Mouse (Mus musculus) lung, embryonic 14.5 days (tissue): ENCODE results near the gene Zfp84. TPM values are rescaled to one million over a fixed set of nuclear protein-coding genes. Genes with fewer than 3 reads are reported as not detected.
"Not testable (repeated sequence)": the region's sequence is repeated elsewhere in the genome, so short reads cannot be mapped to it uniquely, and the experiment has no call there.

Experiments
- ATAC-seq: fragments of 200-750 bp; cut with Nextera tagmentation; 2 replicates; pipeline ENCODE4 v1.8.0; 2017; ENCODE audit warnings: mild to moderate bottlenecking, moderate TSS enrichment, moderate library complexity; ENCODE audit not compliant: insufficient read depth
- DNase-seq: peaks from one replicate; pipeline ENCODE4 v3.0.0-alpha.2; 2015
- H3K27ac ChIP-seq: fragments of 300-500 bp; sonication (generic); 2 replicates; pipeline ENCODE4 v1.5.1; 2014; ENCODE audit warnings: low read depth, mild to moderate bottlenecking, moderate library complexity
- H3K27me3 ChIP-seq: fragments of 300-500 bp; sonication (generic); 2 replicates; pipeline ENCODE4 v1.6.1; 2014; ENCODE audit warnings: low read length, control low read depth; ENCODE audit not compliant: insufficient read depth
- H3K36me3 ChIP-seq: fragments of 300-500 bp; sonication (generic); 2 replicates; pipeline ENCODE4 v1.6.1; 2014; ENCODE audit warnings: control low read depth; ENCODE audit not compliant: insufficient read depth
- H3K4me1 ChIP-seq: fragments of 300-500 bp; sonication (generic); 2 replicates; pipeline ENCODE4 v1.6.1; 2014; ENCODE audit warnings: antibody characterized with exemption, control low read depth; ENCODE audit not compliant: insufficient read depth
- H3K4me2 ChIP-seq: fragments of 300-500 bp; sonication (generic); 2 replicates; pipeline ENCODE4 v1.6.1; 2014; ENCODE audit warnings: mild to moderate bottlenecking
- H3K4me3 ChIP-seq: fragments of 300-500 bp; sonication (generic); 2 replicates; pipeline ENCODE4 v1.5.1; 2014; ENCODE audit warnings: low read depth, low read length
- H3K9ac ChIP-seq: fragments of 300-500 bp; sonication (generic); 2 replicates; pipeline ENCODE4 v1.6.1; 2014
- H3K9me3 ChIP-seq: fragments of 300-500 bp; sonication (generic); 2 replicates; pipeline ENCODE4 v1.6.1; 2016; ENCODE audit warnings: low read depth, low read length, control low read depth
- CTCF ChIP-seq: IDR thresholded peaks from 2 replicates; pipeline ENCODE4 v1.5.1; 2016; ENCODE audit warnings: antibody characterized with exemption, low read depth
- WGBS: fragments of 180-500 bp; shearing (Covaris S2); extraction: QIAGEN DNeasy Blood & Tissue Kit; methylation state at CpG from one replicate; pipeline ENCODE4 v1.1.7; 2014; 5-methylcytosine and 5-hydroxymethylcytosine counted together
- polyA plus RNA-seq: library from polyadenylated mRNA; unstranded; fragments of >200 nt; fragmentation: Nextera tagmentation; extraction: Ambion mirVana; gene quantifications from 2 replicates; pipeline ENCODE4 v1.2.1, GENCODE M21; 2014

The Zfp84 gene
- 14.3 and 14.5 TPM in 2 replicates for polyA plus RNA-seq

DNA sequence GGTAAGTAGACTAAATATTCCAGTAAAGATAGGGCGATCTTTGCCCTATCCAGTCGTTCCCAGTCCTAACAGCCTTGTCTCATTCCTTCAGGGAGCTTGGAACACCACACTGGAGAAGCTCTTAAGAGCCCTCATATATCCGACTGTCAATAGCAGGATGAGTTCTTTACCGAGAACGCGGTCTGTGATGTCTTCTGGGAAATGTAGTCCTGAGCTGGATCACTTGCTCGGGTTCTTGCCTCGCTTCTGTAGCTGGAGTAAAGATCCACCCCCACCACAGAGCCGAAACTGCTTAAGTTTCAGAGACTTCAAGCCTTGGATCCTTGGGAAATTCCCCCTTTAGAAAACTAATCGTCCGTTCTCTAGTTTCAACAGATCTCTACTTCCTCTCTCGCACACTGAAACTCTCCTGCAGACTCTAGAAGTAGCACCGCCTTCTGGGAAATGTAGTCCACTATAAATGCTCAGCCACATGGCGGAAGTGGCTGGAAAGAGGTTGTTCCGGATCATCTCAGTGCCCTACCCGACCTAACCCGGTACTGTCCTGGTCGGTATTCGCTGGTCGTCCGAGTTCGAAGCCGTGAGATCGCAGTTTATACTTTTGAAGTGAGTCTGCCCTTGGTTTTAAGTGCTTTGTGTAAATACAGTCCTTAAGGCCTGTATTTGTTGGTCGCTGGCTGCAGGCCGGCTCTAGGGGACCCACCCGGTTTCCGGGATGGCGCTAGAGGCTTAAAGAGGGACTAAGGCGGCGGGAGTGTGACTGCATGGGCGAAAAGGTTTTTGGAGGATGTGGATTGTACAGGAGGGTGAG, at the start of gene Zfp84:
Gene Zfp84, plus strand, starts transcription at position 463 of the 811 bp plus-strand sequence.
- under 1% methylated on average over 32 of the region's 32 CpGs for WGBS
- DNase-seq (peak; percentile 96), ATAC-seq (peak; percentile 97)
- Histone ChIP-seq H3K4me2 (peak within 1 kb of the TSS; percentile 80), H3K27me3 (no peaks in the 10 kb centered on the region), H3K27ac (peak within 1 kb of the TSS; percentile 89), H3K9ac (peak within 1 kb of the TSS; percentile 67), H3K9me3 (no peaks in the 10 kb centered on the region), H3K4me1 (peaks cover 5% of the 10 kb centered on the region; the same call in 1 of the 2 replicates), H3K4me3 (peak within 1 kb of the TSS; percentile 78), H3K36me3 (peaks cover 23% of the 10 kb centered on the region)
- TF ChIP-seq CTCF, result no peak

DNA sequence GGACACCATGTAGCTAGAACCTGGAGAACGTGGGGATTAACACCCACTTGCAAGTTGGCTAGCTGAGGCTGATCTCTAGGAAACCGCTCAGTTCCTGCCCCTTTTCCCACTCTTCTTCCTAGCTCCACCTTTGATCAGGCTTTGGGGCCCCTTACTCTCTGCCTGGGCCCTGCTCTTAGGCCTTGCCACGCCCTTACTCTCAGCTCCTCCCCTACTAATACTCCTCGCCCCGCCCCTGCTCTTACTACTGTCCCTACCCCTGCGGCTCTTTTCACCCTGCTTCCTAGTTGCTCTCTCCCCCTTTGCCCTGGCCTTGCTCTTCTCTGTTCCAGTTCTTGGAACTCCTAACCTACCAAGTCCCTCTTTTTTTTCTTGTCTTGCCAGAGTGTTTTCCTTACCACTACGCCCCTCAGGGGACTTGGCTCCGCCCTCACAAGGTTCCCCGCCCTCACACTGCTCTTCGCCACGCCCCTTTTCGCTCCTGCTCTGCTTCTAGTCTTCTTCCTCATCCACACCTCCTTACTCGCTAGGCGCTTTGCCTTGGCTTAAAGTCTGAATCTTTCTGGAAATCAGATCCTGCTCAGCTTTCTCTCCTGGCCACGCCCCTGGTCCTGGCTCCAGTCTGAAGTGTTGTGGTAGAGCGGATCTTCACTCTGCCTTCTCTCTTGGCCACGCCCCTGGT, 42.8 kb upstream of the Zfp84 start:
- H3K9me3 ChIP-seq, H3K9ac ChIP-seq, H3K4me1 ChIP-seq, H3K4me2 ChIP-seq, H3K27me3 ChIP-seq, H3K4me3 ChIP-seq, H3K36me3 ChIP-seq, H3K27ac ChIP-seq: not testable (repeated sequence)
- WGBS, result 21% methylated on average over 16 of the region's 17 CpGs
- DNase-seq (peak; percentile 25), ATAC-seq (peak; percentile 31; the same call in 1 of the 2 replicates)

- not testable (repeated sequence) for H3K36me3 ChIP-seq, H3K27ac ChIP-seq, H3K4me1 ChIP-seq, H3K9ac ChIP-seq, H3K9me3 ChIP-seq, H3K4me3 ChIP-seq, H3K27me3 ChIP-seq, H3K4me2 ChIP-seq, ATAC-seq
- peak; percentile 9 for DNase-seq
- 60% methylated on average over 11 of the region's 11 CpGs for WGBS
Measured at GRCm38 (mm10) chr7:29726860-29727259, 41.5 kb upstream of the Zfp84 start, which contains the start of gene Catsperg2. Gene Catsperg2, minus strand, starts transcription at chr7:29727032.

DNA sequence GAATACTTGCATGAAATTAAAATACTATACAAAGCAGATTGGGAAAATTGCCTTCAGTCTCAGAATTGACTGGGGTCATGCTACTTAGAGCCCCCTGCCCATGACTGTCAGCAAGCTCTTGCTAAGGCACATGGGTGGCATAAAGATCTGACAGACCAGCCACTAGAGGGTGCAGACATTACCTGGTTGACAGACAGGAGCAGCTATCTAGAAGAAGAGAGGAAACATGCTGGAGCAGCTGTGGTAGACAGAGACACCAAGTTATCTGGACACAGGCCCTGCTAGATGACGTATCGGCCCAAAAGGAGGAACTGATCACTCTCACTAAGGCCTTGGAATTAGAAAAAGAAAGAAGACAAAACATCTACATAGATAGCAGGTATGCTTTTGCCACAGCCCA, 40.3 kb upstream of the Zfp84 start:
- no peak for DNase-seq
- Histone ChIP-seq H3K9me3 (peaks cover 15% of the 10 kb centered on the region), H3K27me3 (no peaks in the 10 kb centered on the region), H3K36me3 (no peaks in the 10 kb centered on the region), H3K27ac (no peak overlapping the region), H3K4me2 (no peak overlapping the region), H3K4me3 (no peak overlapping the region), H3K4me1 (no peaks in the 10 kb centered on the region), H3K9ac (no peak overlapping the region)
- no peak for ATAC-seq
- 66% methylated on average over 2 of the region's 2 CpGs for WGBS
- no peak for TF ChIP-seq CTCF

- H3K9ac ChIP-seq, result no peak overlapping the region
- DNase-seq (no peak), ATAC-seq (no peak)
- H3K4me3 ChIP-seq, result no peak overlapping the region
- no peak overlapping the region for H3K27ac ChIP-seq
- H3K4me1 ChIP-seq, result no peaks in the 10 kb centered on the region
- 79% methylated on average over 3 of the region's 3 CpGs for WGBS
- no peak for TF ChIP-seq CTCF
- no peaks in the 10 kb centered on the region for H3K27me3 ChIP-seq
- H3K36me3 ChIP-seq, result no peaks in the 10 kb centered on the region
- no peak overlapping the region for H3K4me2 ChIP-seq
- no peaks in the 10 kb centered on the region for H3K9me3 ChIP-seq
Measured at GRCm38 (mm10) chr7:29742258-29742657, 26.1 kb upstream of the Zfp84 start.

DNA sequence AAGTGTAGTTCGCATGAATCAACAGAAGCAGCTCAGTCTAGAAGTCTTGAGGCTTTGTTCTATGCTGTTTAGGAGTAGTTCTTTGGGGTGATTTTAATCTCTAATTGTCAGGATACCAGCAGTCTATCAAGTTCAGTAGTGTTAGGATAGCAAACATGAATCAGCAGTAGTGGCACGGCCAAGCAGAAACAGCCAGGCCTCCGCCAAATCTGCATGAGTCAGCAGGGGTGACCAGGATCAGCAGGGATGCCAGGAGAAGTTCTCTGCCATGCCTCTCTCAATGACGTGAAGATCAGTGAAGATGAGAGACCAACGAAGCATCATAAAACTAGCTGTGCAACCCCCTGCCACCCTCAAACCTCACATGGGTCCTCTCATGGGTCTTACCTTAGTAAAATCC, 7.9 kb upstream of the Zfp84 start:
- H3K36me3 ChIP-seq, result no peaks in the 10 kb centered on the region
- H3K4me3 ChIP-seq, result no peak overlapping the region
- DNase-seq, result no peak
- ATAC-seq, result no peak
- no peaks in the 10 kb centered on the region for H3K4me1 ChIP-seq
- no peak overlapping the region for H3K9ac ChIP-seq
- no peak overlapping the region for H3K4me2 ChIP-seq
- 79% methylated on average over 5 of the region's 5 CpGs for WGBS
- no peak overlapping the region for H3K27ac ChIP-seq
- H3K27me3 ChIP-seq, result no peaks in the 10 kb centered on the region
- no peaks in the 10 kb centered on the region for H3K9me3 ChIP-seq
- no peak for TF ChIP-seq CTCF

GRCm38 (mm10) chr7:29764702-29765101, 3.6 kb upstream of the Zfp84 start:
- Histone ChIP-seq H3K9me3 (no peaks in the 10 kb centered on the region), H3K9ac (no peak overlapping the region), H3K27me3 (no peaks in the 10 kb centered on the region), H3K4me3 (no peak overlapping the region), H3K27ac (no peak overlapping the region), H3K4me1 (peaks cover 5% of the 10 kb centered on the region; the same call in 1 of the 2 replicates), H3K36me3 (no peaks in the 10 kb centered on the region), H3K4me2 (no peak overlapping the region)
- DNase-seq (no peak), ATAC-seq (no peak)
- 79% methylated on average over 7 of the region's 7 CpGs for WGBS
- TF ChIP-seq CTCF, result no peak
